Mouse (Mus musculus) thymus, adult 2 months (tissue): ENCODE measurements around the gene Igfbp5. TPM values are rescaled to one million over a fixed set of nuclear protein-coding genes. Genes with fewer than 3 reads are reported as not detected.
A peak's percentile ranks its signal among the peaks of the same experiment; 100 is the strongest.

Source experiments
- DNase-seq: peaks from one replicate; pipeline ENCODE4 v3.0.0; 2021
- H3K27ac ChIP-seq: fragments of 200-500 bp; 2 replicates; pipeline ENCODE4 v1.5.1; 2012; ENCODE audit warnings: low read length, control low read depth; ENCODE audit not compliant: control insufficient read depth, insufficient read depth
- H3K27me3 ChIP-seq: fragments of 200-500 bp; 2 replicates; pipeline ENCODE4 v1.6.1; 2012; ENCODE audit warnings: mild to moderate bottlenecking, low read length, moderate library complexity, mixed read lengths; ENCODE audit not compliant: control insufficient read depth, insufficient read depth
- H3K36me3 ChIP-seq: fragments of 200-500 bp; 2 replicates; pipeline ENCODE4 v1.6.1; 2012; ENCODE audit warnings: mild to moderate bottlenecking, low read length, moderate library complexity; ENCODE audit not compliant: control insufficient read depth, insufficient read depth
- H3K4me1 ChIP-seq: fragments of 200-500 bp; replicated peaks from 2 replicates; pipeline ENCODE4 v1.6.1; 2012; ENCODE audit warnings: low read length; ENCODE audit not compliant: control insufficient read depth, insufficient read depth
- H3K4me3 ChIP-seq: fragments of 200-500 bp; 2 replicates; pipeline ENCODE4 v1.5.1; 2012; ENCODE audit warnings: mild to moderate bottlenecking, low read length, control low read depth, moderate library complexity; ENCODE audit not compliant: control insufficient read depth, insufficient read depth
- CTCF ChIP-seq: fragments of 200-500 bp; IDR thresholded peaks from 2 replicates; pipeline ENCODE4 v1.5.1; 2012; ENCODE audit warnings: mild to moderate bottlenecking, control low read depth, low read length, moderate library complexity, borderline replicate concordance; ENCODE audit not compliant: control insufficient read depth, poor library complexity, insufficient read depth; ENCODE audit errors: extremely low read depth
- POLR2A ChIP-seq: fragments of 200-500 bp; IDR thresholded peaks from 2 replicates; pipeline ENCODE4 v1.6.1; 2012; ENCODE audit warnings: mild to moderate bottlenecking, low read length, control low read depth, moderate library complexity; ENCODE audit not compliant: control insufficient read depth, poor library complexity, insufficient read depth; ENCODE audit errors: extremely low read depth
- WGBS: fragments of 180-500 bp; shearing (Covaris S2); methylation state at CpG from one replicate; pipeline ENCODE4 v1.1.7; 2018; 5-methylcytosine and 5-hydroxymethylcytosine counted together
- polyA plus RNA-seq: library from polyadenylated mRNA; depleted of rRNA; stranded (reverse); fragments of >200 nt; gene quantifications from 2 replicates; pipeline ENCODE4 v1.2.3, GENCODE M21; 2012; rRNA removed

The Igfbp5 gene
- polyA plus RNA-seq = 27.0 and 58.3 TPM in 2 replicates

GRCm38 (mm10) chr1:72874287-72875211, at the start of gene Igfbp5:
Gene Igfbp5 (minus strand): TSS chr1:72874884.
- TF ChIP-seq CTCF (no peak), POLR2A (no peak)
- Histone ChIP-seq H3K27me3 (peaks cover 10% of the 10 kb centered on the region; the same call in 1 of the 2 replicates), H3K4me3 (peak within 1 kb of the TSS; percentile 8; the same call in 1 of the 2 replicates), H3K4me1 (peaks cover 6% of the 10 kb centered on the region), H3K36me3 (no peaks in the 10 kb centered on the region), H3K27ac (no peak within 1 kb of the TSS)
- 6% methylated on average over 38 of the region's 38 CpGs for WGBS
- DNase-seq = no peak

DNA sequence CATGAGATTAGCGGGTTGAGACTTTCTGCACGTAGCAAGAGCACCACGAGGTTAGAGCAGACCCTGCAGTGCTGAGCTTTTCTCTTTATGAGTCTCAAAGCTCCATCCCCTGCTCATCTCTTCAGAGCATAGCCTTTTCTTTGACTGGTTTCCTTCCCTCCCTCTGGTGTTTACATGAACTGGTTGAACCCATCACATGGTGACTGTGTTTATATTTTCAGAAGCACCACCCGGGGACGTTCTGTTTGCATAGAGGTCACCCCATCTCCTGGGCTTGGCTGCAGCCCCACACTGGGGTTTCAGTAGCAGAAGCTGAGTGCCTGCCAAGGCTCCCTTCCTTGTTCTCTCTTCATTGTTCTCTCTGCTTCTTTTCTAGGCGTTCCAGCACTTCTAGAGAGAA, 40.1 kb upstream of the Igfbp5 start:
- Histone ChIP-seq H3K27me3 (no peaks in the 10 kb centered on the region), H3K4me1 (no peaks in the 10 kb centered on the region), H3K36me3 (no peaks in the 10 kb centered on the region), H3K4me3 (no peak overlapping the region), H3K27ac (no peak overlapping the region)
- DNase-seq = no peak
- no peak for TF ChIP-seq CTCF
- TF ChIP-seq POLR2A = no peak
- WGBS = 60% methylated on average over 6 of the region's 6 CpGs

GRCm38 (mm10) chr1:72913073-72913472, 38.4 kb upstream of the Igfbp5 start:
- WGBS = 88% methylated on average over 5 of the region's 5 CpGs
- no peak overlapping the region for H3K4me3 ChIP-seq
- no peak overlapping the region for H3K27ac ChIP-seq
- no peaks in the 10 kb centered on the region for H3K27me3 ChIP-seq
- no peaks in the 10 kb centered on the region for H3K4me1 ChIP-seq
- DNase-seq = no peak
- no peaks in the 10 kb centered on the region for H3K36me3 ChIP-seq
- no peak for TF ChIP-seq POLR2A
- TF ChIP-seq CTCF = no peak

DNA sequence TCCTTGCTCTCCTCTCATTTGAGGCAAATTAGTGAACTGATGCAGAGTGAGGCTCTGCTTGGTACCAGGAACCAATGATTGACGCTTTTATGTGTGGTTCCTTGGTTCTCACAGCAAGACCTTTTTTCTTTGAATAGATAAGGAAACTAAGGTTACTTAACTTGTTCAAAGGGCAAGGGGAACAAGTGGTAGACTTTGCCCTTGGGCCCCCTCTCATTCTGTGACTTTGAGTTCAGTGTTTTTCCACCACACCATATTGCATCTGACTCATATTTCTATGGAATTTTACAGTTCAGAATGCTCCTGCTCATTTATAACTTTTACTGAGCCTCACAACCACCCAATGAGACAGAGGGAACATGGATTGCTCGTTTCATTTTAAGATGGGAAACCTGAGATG, 21.1 kb upstream of the Igfbp5 start:
- WGBS = 81% methylated on average over 2 of the region's 2 CpGs
- TF ChIP-seq CTCF = no peak
- no peak for TF ChIP-seq POLR2A
- H3K27me3 ChIP-seq = no peaks in the 10 kb centered on the region
- no peak overlapping the region for H3K27ac ChIP-seq
- DNase-seq = no peak
- no peaks in the 10 kb centered on the region for H3K36me3 ChIP-seq
- no peak overlapping the region for H3K4me3 ChIP-seq
- H3K4me1 ChIP-seq = no peaks in the 10 kb centered on the region

DNA sequence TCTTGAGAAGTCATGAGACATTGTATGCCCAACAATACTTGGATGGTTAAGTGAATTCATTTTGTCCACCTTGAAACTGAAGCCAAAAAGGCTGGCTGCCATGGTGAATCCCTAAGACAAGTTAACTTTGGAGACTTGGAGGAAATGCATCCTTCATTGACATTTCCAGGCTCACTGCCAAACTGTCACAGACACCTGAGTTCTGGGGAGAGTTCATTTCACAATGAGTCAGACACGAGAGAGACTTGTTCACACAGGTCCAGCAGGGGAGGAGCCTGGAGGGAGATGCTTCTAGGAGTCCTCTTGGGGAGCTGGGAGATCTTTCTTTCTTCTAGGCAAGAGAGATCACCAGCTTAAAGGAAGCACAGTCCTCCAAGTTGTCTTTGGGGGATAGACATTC, 13.2 kb upstream of the Igfbp5 start:
- H3K27ac ChIP-seq = no peak overlapping the region
- 45% methylated on average over 1 of the region's 1 CpGs for WGBS
- no peaks in the 10 kb centered on the region for H3K4me1 ChIP-seq
- no peaks in the 10 kb centered on the region for H3K36me3 ChIP-seq
- H3K27me3 ChIP-seq = no peaks in the 10 kb centered on the region
- no peak for DNase-seq
- no peak overlapping the region for H3K4me3 ChIP-seq
- TF ChIP-seq POLR2A (no peak), CTCF (no peak)

- H3K4me3 ChIP-seq = no peak overlapping the region
- no peaks in the 10 kb centered on the region for H3K4me1 ChIP-seq
- no peak overlapping the region for H3K27ac ChIP-seq
- TF ChIP-seq CTCF = no peak
- TF ChIP-seq POLR2A = no peak
- no peak for DNase-seq
- WGBS = 86% methylated on average over 7 of the region's 7 CpGs
- H3K27me3 ChIP-seq = no peaks in the 10 kb centered on the region
- no peaks in the 10 kb centered on the region for H3K36me3 ChIP-seq
Measured at GRCm38 (mm10) chr1:72885819-72886169, 11.1 kb upstream of the Igfbp5 start.
